Mouse (Mus musculus): ENCODE results near the gene Slc22a17.

The Slc22a17 gene

DNA sequence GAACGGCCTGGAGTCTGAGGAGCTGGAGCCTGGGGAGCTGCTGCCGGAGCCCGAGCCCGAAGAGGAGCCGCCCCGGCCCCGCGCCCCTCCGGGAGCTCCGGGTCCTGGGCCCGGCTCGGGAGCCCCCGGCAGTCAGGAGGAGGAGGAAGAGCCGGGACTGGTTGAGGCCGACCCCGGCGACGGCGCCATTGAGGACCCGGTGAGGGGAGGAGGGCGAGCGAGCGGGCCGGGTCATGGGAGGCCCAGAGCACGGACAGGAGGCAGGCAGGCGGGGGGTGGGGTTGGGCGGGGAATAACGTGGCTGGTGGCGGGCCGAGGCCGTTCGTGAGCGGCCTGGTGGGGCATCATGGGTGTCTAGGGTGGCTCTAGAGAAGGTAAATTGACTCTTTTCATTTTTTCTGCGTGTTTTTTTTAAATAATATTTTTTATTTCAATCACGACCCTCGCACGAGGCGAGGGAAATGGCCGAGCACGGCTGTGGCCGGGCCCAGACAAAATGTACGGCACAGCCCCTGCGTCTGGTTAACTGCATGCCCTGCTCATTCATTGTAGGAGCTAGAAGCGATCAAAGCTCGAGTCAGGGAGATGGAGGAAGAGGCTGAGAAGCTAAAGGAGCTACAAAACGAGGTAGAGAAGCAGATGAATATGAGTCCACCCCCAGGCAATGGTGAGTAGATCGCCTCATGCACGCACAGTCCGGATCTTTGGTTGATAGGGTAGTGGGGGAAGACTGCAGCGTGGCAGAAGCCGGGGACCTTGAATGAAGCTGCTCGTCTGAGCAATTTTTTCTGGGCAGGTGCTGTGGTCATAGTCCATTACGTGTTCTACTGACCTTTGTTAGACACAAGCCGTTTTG, 18.4 kb downstream of the Slc22a17 start:
- no peak for DNase-seq

GRCm38 (mm10) chr14:54893651-54894181, 19.2 kb downstream of the Slc22a17 start:
- DNase-seq: peak; percentile 99

DNA sequence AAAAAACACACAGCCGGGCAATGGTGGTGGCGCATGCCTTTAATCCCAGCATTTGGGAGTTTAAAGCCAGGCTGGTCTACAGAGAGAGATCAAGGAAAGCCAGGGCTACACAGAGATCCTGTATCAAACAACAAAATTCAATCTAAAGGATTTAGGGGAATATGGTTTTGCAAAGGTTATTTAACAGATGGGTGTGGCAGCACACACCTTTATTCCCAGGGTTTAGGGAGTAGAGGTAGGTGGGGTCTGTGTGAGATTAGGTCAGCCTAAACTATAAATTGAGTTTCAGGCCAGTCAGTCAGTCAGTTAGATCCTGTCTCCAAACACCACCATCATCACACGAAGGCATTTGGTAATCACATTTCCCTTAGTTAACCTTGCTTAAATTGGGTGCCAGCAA, 20.7 kb downstream of the Slc22a17 start, which contains the start of gene Pabpn1:
TSS of gene Pabpn1 (plus strand) at position 301 of the 400 bp plus-strand sequence.
- no peak for DNase-seq

- no peak for DNase-seq
Measured at GRCm38 (mm10) chr14:54885309-54885708, 27.6 kb downstream of the Slc22a17 start.

DNA sequence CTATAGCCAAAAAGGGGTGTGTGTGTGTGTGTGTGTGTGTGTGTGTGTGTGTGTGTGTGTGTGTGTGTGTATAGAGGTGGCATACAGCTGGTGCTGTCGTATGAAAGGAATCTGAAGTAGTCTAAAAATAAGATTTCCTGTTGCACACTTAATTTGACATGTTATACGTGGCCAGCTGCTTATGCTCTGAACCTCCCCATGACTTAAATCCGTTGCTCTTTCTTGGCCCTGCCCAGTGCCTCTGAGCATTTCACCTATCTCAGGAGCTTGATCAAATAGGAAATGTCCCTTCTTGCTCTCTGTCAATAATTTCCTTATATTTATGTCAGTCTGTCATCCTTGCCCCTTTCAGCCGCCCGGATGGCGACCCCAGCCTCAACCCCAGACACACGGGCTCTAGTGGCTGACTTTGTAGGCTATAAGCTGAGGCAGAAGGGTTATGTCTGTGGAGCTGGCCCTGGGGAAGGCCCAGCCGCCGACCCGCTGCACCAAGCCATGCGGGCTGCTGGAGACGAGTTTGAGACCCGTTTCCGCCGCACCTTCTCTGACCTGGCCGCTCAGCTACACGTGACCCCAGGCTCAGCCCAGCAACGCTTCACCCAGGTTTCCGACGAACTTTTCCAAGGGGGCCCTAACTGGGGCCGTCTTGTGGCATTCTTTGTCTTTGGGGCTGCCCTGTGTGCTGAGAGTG, 28.8 kb downstream of the Slc22a17 start:
- DNase-seq: no peak

DNA sequence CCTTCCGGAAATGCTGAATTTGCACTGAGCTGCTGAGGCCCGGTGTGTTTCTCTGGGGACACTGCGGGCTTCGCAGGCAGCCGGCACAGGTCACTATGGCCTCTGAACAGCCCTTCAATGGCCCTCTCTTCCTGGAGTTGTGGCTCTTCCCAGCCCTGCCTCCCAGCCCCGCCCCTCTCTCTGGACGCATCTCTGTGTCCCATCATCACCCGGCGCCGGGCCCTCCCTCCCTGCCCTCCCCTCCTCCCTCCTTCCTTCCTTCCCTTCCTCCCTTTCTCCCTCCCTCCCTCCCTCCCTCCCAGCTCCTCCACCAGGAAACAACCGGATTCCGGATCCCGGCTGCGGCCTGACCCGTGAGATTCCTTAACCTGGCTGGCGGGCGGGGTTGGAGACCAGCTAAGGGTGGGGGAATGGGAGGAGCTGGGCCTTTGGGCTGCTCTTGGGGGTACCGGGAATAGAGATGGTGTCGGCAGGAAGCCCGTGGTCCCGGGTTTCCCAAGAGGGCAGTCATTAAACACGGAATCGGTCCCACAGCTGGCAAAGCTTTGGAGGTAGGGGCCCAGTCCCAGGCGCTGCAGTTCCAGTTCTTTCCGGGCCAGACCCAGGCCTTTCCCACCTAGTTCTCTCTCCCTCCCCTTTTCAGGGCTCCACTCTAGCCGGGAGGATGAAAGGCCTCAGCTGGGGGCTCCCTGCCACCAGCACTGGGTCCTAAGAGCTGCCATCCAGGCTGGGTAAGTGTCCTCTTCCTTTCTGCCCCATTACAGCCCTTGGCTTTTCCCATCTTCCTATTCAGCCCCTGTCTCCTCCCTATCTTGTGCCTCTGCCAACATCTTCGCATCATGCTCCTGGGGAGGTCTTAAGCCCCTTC, 29.5 kb downstream of the Slc22a17 start, which contains the start of the genes Bcl2l2 and Gm20521:
TSS of gene Bcl2l2 (plus strand) at position 224 of the 868 bp plus-strand sequence.
TSS of gene Gm20521 (plus strand) at position 288 of the 868 bp plus-strand sequence.
- DNase-seq: peak; percentile 70

DNA sequence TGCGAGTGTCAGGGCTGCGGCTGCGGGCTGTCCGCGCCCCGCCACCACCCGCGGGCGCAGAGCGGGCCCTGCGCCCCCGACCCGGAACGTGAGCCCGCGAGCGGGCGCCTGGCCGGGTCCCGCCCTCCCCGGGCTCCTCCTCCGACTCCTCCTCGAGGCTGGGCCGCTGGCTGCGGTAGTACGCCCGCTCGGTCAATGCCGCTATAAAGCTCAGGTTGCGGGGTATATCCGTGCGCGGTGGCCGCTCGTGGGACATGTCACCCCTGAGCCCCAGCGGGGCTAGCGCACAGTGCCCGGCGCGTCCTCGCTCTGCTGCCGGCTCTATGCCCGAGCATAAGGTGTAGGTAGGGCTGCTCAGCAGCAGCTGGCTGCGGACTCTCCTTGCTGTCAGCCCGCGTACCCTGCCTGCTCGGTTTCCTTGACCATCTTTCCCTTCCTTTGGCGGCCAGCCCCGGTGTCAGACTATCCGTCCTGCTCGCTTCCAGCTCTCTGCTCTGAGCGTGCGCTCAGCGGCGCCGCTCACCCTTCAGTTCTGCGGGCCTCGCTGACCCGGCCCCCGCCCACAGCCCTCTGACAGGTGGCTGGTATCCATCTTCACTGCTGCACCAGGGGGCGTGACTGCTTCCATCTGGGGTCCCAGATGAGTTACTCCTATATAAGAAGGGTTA, 35.8 kb downstream of the Slc22a17 start, which contains the start of gene Ppp1r3e:
TSS of gene Ppp1r3e (minus strand) at position 503 of the 668 bp plus-strand sequence.
- DNase-seq: peak; percentile 79

GRCm38 (mm10) chr14:54876539-54877047, 36.3 kb downstream of the Slc22a17 start:
- DNase-seq: peak; percentile 94

DNA sequence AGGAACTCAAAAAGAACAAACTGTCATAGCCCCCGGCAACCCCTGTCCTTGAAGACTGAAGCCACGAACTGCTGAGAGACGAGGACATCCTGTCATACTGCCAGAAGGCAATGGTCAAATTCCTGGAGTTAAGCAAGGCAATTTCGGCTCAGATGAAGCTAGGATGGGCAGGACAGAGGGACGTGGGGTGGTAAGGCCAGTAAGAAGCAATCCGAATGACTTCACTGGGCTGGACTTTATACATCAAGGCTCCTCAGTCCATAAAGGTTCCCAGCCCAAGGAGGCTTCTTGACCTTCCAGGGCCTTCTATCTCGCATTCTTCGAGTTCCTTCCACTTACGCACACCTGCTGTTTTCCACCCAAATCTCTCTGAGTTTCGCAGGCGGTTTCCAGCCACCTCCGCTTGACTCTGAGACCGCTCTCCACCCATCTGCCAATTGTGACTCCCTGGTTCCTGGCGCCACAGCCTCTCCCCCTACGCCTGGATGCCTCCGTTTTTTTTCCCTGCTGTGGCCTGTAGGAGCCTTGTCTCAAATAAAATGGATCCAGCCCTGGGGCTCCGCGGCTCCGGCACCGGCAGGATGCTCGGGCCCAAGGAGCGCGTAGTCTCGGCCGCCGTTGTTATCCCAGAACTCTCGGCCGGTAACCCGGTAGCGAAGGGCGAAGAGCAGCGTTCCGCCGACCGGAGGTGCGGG, 36.9 kb downstream of the Slc22a17 start:
- no peak for DNase-seq

GRCm38 (mm10) chr14:54874165-54874564, 38.8 kb downstream of the Slc22a17 start:
- no peak for DNase-seq

- DNase-seq: no peak
Measured at GRCm38 (mm10) chr14:54870861-54871260, 42.1 kb downstream of the Slc22a17 start, which contains the start of gene Homez. Gene Homez (minus strand): TSS chr14:54870961.

DNA sequence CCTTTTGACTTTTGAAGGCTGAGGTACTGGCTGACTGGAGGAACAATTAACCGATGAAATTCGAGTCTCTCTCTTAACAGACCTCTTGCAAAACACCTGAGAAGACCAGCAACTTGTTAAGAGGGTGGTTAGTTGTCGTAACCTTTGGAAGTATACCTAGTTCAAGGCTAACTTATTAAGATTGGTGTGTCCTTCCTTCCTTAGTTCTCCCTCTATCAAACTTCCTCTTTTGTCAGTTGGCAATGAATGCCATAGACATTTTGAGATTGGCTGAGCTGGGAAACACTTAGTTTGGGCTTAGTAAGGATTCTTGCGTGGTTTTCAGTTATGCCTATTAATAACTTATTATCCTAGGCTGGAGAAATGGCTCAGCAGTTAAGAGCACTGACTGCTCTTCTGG, 44.9 kb downstream of the Slc22a17 start:
- no peak for DNase-seq

DNA sequence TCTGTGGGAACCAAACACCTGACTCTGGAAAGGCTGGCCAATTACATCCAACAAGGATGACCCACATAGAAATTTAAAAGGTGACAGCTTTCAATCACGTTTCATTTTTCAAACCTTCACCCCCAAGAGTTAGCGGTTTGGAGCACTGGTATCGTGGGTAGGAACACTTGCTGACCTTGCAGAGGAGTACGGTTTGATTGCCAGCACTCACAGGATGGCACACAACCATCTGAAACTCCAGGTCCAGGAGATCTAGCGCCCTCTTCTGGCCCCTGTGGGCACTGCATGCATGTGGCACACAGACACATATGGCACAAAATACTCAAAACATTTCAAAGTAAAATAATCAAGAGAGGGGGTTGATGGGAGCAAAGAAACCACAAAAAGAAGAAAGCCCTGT, 46.0 kb downstream of the Slc22a17 start:
- no peak for DNase-seq

DNA sequence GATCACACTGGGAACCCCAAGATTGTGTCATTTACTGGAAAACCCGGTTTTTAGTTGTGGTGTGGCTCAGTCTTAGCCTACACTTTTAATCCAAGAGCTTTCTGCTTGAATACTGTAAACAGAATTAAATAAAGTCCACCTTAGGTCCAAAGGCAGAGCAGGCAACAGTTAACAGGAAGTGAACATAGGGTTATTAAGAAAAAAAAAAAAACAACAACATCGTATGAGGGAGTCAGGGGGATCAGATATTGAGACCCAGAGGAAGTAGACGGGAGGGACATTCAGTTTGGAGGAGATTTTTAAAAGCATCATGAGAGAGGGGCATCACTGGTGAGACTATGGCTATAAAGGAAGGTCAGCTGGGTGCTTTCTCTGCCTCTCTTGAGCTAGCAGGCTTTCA, 46.7 kb downstream of the Slc22a17 start:
- no peak for DNase-seq

DNA sequence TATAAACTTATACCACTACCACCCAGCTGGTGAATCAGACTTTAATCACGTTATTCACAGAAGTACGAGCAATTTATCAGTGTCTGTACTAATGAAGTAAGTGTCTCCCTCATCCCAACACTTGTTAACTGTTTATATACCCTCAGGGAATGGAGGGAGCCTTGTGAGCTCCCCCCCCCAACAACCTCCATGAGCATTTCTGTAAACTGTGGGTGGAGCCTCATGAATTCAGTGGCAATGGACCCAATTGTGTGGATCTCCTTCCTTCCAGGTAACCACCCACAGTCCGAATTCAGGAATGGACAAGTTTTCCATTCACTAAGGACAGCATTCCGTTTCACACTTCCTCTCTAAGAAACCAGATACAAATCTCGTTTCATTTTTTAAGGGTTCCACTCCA, 47.3 kb downstream of the Slc22a17 start:
- no peak for DNase-seq

DNA sequence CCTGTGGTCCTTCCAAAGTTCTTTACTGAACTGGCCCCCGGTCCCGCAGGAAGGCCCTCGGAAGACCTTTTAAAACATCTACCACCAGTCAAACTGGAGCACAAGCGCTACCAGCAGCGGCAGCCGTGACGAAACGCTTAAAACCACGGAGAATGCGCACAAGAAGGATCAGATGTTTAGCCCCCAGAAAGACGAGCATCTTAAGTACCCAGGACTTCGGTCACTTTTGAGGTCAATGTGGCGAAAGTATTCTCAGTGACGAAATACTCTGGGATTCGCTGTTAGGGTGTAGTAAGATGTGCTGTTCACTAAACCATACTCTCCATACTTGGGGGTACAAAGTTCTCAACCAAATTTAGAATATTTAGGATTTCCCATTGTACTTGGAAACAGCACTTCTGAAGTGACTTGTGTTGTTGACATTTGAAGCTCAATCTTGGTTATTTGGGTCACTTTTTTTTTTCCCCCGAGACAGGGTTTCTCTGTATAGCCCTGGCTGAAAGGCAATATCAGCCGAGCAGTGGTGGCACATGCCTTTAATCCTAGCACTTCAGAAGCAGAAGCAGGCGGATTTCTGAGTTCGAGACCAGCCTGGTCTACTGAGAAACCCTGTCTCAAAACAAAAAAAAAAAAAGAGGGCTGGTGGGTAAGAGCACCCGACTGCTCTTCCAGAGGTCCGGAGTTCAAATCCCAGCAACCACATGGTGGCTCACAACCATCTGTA, 48.5 kb downstream of the Slc22a17 start:
- no peak for DNase-seq

GRCm38 (mm10) chr14:54863501-54864312, 49.2 kb downstream of the Slc22a17 start:
- DNase-seq: peak; percentile 93

GRCm38 (mm10) chr14:54860511-54860910, 52.4 kb downstream of the Slc22a17 start:
- DNase-seq: no peak

DNA sequence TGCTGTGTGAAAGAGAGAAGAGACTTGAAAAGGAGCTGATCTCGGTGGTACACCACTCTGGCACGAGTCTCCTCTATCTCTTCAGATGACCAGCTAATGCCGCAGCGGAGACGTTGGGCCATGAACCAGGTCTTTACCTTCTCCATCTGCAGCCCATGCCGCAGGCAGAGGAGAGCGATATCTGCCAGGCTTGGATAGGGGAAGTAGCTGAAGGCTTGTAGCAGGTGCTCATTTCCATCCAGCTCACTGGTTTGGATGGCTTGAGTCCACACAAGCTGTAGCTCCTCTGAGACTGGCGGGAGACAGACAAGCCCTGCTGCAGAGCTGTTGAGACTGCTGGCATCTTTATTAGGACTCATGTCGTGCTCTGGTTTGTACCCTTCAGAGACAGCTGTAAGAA, 55.0 kb downstream of the Slc22a17 start:
- DNase-seq: no peak
